Mouse (Mus musculus) frontal cortex, postnatal 14 days (tissue): ENCODE measurements at regions not wholly inside any gene's neighbourhood (a gene's known extent, or its start where the extent isn't known, plus 50 kb on each side); places are given as distances from the start of the nearest gene placed in this dataset.

Source experiments
- DNase-seq, 2 experiments: peaks; one replicate each; pipeline ENCODE4 v3.0.0; 2022; ENCODE audit warnings: low spot score in 2 of 2

DNA sequence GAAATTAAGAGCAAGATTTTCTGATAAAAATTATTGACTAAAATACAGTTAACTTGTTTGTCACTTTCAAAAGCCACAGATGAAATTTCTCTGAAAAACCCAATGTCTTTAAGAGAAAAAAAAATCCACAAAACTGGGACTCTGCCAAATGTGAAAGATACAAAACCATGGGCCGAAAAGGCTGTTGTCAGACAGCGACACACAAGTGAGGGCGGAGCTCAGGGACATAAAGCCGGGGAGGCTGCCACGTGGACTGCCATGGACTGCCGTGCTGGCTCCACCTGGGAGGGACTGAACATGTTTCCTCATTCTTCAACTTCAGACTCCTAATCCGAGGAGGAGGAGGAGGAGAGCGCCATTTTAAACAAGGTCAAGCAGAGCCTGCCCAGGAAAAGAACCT lies 200.4 kb upstream of the Klf14 start:
- no peak for DNase-seq

DNA sequence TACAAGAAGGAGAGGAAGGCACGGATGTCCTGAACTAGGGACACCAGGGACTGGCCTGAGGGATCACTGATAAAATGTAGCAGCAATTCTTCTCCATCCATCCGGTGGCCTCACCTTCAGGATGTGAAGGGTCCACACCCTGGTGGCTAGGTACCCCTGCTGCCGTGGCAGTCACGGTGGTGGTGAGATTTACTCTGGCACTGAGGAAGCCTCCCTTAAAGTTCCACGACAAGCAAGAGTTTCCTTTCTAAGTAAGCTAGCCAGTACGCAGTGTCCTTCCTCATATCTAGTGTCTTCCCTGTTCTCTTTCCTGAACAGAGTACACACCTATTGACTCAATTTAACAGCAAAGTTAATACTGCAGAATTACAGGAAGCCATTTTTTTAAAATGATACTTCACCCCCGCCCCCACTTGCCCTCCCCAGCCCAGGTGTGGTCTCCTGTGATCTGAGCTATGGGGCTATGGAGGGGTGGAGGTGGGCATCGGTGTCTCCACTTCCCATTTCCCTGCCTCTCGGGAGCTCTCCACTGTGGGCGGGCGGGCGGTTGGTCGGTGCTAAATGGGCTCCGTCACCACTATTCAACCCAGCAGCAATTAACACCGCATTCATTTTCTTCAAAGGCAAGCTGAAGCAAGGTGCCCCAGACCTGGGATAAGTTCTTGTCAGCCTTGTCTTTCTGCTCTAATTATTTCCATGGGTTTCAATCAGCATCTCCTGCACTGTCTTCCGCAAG lies 201.2 kb upstream of the Klf14 start:
- no peak for DNase-seq

DNA sequence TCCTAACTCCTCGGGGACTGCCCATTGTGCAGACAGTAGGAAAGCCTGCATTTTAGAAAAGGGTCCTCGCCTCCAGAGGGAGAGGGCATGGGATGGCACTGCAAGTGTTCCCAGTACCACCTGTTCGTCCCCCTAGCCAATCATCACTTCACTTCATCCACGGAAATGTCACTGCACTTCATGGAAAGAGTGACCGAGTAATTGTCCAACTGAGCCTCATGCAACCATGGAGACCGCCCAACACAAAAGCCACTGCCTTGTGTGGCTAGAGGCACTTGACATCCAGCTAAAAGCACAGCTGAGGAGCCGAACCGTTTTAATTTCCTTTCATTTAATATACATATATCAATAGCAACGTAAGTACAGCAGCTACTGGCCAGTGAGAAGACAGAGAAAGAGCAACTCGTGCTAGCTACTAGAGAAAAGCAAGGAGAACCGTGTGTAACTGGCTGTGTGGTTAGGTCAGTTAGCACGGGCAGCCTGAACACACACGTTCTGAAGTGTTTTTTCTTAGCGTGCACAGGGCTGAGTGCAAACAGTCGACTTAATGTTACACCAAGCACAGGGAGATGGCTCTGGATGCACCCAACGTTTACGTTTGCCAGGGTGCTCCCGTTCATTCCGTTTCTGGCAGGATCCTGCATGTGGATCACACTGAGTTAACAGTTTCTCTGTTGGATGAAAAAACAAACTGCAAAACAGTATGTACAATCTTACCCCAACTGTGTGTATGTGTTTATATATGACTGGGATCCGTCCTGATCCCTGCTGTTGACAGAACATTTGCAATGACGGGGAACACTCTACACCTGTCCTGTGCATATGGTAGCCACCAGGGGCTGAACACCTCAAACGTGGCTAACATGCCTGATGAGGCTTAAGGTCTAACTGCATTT lies 202.8 kb upstream of the Klf14 start:
- no peak for DNase-seq

DNA sequence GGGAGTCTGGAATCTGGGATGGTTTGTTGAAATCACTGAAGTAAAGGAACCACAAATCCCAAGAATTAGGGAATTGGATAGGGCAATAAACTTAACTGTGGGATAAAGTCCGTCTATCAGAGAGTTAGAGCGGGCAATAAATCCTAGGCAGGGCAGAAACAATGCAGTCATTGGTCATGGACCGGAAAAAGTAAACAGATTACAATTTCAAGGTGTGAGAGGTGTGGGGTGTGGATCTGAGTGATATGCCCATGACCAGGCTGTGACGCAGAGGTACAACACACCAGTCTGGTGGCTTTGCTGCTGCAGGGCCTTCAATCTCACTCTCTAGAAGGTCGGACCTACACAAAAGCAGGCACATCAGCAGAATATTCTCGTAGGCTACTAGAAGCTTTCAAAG lies 206.1 kb upstream of the Klf14 start:
- DNase-seq = no peak

DNA sequence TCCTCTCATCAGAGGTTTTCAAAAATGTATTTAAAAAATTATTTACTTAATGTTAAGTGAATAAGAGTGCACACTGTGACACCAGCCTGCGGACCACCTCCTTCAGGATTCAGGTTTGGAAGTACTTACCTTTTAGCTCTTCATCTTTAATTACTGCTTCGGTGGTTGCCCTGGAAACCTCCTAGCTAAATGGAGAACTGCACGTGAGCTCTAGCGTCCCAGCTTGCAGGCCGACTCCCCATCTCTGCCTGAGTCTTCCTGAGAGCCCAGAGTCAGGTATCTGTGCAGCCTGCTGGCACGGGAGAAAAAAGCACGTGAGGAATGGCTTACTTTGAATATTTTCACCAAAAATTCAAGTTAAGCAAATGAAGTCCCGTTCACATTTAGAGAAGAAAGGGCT lies 207.5 kb upstream of the Klf14 start:
- no peak for DNase-seq

DNA sequence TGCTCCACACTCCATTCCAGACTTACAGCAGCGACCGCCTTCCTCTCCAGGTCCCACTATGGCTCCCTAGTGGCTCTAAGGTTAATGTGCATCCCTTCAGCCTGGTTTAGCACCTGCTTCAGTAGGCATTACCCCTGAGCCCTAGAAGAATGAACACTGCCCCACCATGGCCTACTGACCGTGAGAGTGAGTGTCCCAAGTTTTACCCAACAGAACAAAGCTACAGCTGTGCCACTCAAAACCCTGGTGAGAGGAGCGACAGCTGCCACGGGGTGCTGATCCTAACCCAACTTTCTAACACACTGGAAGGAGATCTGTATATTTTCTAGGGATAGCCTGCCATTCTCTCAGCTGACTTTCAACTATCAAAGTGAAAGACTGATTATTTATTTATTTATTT lies 208.9 kb upstream of the Klf14 start:
- no peak for DNase-seq

DNA sequence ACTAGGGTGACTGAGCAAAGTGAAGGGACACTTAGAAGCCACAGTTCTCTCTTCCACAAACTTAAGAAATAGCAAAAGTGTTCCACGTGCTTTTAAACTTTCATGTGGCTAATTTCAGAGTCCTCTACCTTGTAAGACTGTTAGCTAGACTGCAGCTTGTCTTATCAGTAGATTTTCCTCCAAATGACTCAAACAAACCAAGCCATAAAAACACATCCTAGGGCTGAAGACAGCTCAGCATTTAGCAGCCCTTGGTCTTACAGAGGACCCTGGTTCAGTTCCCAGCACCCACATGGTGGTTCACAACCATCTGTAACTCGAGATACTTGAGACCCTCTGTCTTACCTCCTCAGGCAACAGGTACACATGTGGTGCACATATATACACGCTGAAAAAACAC lies 209.9 kb upstream of the Klf14 start:
- no peak for DNase-seq

DNA sequence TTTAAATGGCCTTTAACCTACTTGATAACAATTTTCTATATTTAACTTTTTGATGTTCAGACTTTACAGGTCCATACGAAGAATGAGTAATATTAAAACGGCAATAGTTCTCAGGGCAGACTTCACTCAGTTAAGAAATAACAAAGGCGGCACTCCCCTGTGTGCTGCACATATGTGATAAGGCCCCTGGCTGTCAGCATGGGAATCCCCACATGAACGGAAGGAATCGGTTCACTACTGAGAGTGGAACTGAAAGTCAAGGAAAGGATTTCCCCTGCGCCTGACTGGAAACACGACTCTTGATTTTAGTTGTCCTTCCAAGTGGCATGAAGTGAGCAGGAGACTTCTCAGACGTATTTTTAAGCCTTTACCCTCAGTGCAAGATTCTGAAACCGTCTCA lies 210.5 kb upstream of the Klf14 start:
- no peak for DNase-seq

DNA sequence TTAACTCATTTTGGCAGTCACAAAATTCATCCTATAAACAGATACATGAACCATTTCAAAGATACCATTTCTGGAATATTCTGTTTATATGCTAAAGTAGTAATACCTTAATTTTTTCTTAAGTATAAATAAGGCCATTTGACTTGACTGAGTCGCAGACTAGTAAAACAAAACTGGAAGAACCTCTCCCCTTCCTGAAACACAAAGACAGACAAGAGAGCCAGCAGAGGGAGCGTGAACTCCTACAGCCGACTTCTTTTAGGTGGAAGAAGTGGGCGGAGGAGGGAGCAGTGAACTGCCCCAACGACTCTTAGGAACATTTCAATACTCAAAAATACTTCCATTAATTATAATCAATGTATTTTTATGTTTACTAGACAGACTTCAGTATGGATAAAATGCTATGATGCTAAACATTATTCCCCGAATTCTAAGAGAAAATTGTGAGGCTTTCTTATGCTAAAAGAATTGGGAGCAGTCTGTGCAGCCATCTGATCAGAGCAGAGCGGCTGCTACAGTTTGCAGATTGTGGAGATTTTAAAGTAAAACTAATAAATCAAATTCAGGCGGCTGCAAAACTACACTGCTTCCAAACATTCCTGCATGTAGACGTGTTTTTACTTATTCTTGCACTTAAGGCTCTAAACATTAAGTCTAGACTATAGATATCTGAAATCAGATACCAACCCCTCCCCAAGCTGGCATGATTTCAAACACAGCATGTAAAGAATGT lies 211.2 kb upstream of the Klf14 start:
- DNase-seq = no peak

DNA sequence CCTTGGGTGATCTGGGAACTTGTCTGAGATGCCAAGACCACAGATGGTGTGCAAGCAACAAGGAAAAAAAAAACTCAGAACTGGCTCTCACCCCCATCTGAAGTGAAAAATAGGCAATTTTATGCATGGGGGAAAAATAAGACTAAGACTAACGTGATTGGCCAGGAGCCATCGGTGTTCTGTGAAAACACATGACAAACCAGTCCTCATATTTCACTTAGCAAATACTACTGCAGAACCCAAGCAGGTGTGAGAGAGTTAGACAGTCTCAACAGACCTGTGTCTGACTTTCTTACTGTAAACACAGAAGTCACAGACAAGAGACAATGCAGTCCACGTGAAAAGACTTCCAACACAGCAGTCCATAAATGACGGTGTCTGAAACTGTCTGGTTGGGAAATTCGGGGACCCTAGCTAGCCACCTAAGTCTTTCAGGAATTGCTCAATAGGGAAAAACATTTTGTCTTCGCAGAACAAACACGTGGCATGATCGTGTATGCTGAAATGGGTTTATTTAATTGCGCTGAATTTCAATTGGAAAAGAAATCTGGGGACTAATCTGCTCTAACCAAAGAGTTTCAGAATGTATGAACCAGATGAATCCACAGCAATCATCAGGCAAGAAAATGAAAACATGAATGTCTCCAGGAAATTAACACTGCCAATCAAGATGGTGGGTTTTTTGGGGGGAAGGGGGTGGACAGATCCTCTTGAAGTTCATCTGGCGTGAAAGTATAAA lies 213.1 kb upstream of the Klf14 start:
- DNase-seq = no peak

DNA sequence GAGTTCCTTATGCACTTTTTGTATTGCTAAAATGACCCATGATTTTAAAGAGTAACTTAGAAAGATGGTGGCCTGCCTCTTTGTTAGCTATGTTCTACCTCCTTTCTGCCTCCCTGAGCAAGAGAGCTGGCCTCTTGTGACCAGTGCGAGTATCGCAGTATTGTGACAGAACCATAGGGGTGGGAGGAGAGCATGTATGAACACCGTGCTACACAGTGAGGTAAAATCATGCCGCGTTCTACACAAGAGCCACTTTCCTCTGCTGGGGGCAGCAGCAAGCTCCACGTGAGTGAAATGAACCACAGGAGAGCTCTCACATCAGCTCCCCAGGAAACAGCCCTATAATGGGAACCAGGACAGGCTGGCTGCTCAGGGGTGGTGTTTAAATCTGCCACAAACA lies 216.9 kb upstream of the Klf14 start:
- no peak for DNase-seq

DNA sequence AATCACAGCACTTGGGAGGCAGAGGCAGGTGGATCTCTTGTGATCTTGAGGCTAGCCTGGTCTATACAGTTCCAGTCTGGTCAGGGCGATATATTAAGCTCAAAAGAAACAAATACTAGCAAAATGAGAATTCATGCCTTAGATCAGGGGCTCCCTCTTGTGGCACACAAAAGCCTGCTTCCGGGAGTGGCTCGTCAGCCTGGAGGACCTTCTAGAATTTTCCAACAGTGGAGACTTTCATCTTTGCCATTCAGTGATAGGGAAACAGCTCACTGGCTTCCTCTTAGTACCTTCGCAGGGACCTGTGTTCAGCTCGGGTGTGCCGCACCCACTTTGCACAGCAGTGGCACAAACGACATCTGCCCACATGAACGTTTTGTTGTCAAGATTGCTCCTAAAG lies 217.5 kb upstream of the Klf14 start:
- no peak for DNase-seq

DNA sequence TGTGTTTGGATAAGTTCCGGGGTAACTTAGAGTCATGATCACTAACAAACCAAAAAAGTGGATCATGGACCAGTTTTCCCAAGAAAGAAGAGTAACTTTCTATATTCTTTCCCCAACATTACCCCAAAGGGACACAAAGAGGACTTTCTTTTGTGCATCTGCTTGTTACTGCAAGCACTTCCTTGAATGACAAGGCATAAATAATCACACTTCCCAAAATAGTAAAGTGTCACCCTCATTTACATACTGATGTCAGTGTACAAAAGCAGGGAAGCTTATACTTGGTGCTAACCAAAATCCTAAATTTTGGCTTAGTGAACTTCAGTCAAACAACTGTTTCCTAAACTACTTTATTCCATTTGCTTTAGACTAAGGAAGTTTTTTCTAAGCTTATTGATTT lies 218.0 kb upstream of the Klf14 start:
- no peak for DNase-seq

DNA sequence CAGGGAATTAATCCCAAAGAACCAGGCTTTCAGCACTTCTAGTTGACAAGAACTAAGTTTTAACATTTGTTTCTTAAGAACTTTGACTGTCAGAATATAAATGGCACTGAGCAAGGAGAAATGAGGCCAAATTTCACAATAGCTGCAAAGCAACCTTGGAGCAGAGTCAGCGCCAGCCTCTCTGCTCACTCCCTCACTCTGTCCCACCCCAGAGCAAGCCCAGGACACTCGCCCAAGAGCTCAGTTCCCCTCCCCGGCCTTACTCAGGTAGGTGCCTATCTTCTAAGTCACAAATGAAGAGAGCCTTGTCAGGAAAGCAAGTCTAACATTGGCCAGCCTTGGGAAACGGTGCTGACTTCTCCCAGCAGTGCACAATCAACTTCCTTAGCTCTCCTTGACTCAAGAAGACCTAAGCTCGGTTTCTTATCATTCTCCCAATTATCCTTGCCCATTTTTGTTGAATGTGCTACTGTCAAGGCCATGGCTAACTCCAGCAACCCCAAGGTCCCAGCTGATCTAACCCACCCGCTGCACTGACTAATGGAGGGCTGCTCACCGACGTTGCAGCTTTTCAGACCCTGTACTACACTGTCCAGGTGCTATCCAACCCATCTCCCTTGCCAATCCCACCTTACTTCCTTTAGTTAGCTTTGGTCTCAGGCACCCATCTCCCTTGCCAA lies 219.5 kb upstream of the Klf14 start:
- DNase-seq = no peak

DNA sequence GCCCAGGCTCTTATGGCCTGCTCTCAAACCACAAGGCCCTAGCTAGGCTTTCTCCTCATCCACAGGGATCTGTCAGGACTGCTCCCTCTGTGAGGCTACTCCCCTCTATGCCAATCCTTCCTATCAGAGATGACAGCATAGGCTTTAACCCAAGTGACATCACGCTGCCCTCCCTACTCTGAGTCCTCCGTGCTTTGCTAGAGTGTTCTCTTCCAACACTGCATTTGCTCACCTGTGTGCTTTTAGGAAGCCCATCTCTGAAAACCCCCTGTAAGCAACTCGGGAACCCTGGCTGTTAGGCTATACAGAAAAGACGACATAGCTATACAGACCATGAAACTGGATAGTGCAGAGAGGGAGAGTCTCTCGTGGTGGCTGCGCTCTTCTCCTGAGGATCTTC lies 216.3 kb upstream of the Mkln1 start:
- no peak for DNase-seq

DNA sequence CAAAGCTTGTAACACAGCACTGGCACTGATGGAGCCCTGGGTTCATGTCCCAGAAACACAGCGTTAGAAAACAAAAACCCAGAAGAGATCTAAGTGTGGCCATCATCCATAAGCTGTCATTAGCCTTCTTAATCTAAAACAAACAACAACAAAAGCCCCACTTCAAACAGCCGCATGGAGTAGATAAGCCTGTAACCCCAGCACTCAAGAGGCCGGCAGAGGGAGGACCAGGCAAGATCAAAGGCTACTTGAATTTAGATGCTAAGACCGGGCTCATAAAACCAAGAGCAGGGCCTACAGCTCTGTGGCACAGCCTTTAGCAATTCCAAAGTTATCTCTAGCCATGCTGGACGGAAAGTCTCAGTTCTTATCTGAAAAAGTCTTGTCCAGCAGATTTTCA lies 215.4 kb upstream of the Mkln1 start:
- no peak for DNase-seq

DNA sequence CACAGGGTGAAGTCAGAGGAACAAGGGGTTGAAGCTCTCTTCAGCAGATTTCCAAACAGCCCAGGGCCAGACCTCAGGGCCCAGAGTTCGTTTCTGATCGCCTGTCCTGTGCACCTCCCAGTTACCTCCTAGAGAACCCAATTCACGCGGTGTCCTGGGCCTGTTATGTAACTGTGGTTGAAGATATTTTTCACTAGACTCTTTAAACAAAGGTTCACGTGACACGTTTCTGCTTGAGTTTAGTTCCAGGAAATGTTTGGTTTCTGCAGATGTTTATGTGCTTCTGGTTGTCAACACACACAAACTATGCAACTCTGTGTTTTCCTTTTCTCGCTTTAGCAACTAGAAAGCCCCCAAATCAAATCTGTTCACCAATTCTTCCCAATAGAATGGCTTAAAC lies 214.0 kb upstream of the Mkln1 start:
- DNase-seq = no peak

DNA sequence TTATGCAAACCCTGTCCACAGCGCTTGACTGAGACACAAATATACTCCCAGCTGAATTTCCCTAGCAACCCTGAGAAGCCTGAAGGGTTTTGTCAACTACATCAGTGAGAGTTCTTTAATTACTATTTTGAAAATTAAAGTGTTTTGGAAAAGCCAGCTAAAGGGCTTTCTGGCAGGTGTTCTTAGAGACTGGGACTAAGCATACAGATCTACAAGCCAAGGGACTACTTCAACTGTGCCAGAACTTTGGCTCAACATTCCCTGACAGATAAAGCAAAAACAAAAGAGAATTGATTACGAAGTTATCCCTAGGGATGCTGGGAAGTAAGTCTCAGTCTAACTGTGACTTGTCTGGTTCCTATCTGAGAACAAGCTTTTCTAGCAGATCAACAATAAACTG lies 213.4 kb upstream of the Mkln1 start:
- no peak for DNase-seq

DNA sequence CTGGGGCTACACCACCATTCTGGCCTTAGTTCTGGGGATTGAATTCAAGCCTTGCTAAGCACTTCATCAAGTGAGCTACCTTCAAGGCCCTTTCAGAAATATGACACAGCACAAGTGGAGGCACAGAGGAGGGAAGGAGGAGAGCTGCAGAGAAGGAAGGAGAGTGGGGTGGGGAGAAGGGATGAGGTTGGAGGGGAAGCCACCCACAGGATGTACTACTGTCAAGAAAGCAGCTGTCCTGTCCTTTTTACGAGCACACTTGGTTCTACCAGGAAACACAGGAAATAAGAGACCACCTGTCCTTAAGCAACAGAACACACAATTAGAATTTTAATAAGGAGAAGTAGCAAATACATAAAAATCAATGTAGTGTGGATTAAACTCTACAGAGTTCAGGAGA lies 210.5 kb upstream of the Mkln1 start:
- no peak for DNase-seq

DNA sequence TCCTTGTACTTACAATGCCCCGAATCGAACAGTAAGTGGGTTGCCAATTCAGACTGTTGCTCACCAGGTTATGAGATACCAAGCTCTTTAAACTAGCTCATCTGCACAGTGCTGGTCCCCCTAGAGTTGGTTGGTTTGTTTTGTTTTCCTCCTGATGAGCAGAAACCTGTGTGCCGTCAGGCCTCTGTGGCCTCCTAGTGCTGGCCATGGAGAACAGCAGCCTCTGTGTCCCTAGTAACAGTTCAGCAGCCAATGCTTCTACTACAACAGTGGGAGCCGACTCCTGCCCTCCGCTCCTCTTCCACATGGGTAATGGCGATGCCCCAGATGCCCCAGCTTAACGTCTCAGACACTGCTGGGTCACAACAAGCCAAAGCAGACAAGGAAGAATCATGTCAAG lies 209.5 kb upstream of the Mkln1 start:
- no peak for DNase-seq

DNA sequence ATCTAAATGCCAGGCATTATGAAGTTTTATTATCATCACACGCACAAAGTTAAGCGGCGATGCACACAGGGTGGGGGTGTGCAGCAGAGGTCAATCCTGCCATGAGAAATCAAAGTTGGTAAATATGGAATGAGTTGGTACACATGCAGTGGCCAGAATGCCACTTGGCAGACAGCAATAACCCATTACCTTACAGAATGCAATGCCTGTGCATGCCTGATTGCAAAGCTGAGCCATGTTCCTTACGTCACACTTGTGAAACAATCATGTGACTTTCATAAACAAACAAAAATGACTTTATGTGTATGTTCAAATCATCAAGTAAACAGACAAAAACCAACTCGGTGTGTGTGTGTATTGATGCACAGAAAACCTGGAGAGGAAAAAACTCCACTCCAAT lies 208.5 kb upstream of the Mkln1 start:
- no peak for DNase-seq
